Mouse (Mus musculus) neural tube, embryonic 13.5 days (tissue): Measurements from ENCODE around the gene Grik2. TPM values are rescaled to one million over a fixed set of nuclear protein-coding genes. Genes with fewer than 3 reads are reported as not detected.
A peak's percentile ranks its signal among the peaks of the same experiment; 100 is the strongest.
"Not testable (repeated sequence)": the region's sequence is repeated elsewhere in the genome, so short reads cannot be mapped to it uniquely, and the experiment has no call there.

Experiments
- ATAC-seq: fragments of 200-750 bp; cut with Nextera tagmentation; 2 replicates; pipeline ENCODE4 v1.8.0; 2017; ENCODE audit warnings: low read depth, mild to moderate bottlenecking, moderate TSS enrichment, moderate library complexity
- H3K27ac ChIP-seq: fragments of 300-500 bp; sonication (generic); replicated peaks from 2 replicates; pipeline ENCODE4 v1.5.1; 2015; ENCODE audit warnings: moderate library complexity, mild to moderate bottlenecking, inconsistent platforms
- H3K27me3 ChIP-seq: fragments of 300-500 bp; sonication (generic); 2 replicates; pipeline ENCODE4 v1.6.1; 2015; ENCODE audit warnings: mild to moderate bottlenecking, inconsistent platforms
- H3K36me3 ChIP-seq: fragments of 300-500 bp; sonication (generic); 2 replicates; pipeline ENCODE4 v1.6.1; 2015; ENCODE audit warnings: mild to moderate bottlenecking, inconsistent platforms
- H3K4me1 ChIP-seq: fragments of 300-500 bp; sonication (generic); replicated peaks from 2 replicates; pipeline ENCODE4 v1.6.1; 2015; ENCODE audit warnings: inconsistent platforms
- H3K4me2 ChIP-seq: fragments of 300-500 bp; sonication (generic); 2 replicates; pipeline ENCODE4 v1.6.1; 2015; ENCODE audit warnings: inconsistent platforms, mild to moderate bottlenecking, moderate library complexity
- H3K4me3 ChIP-seq: fragments of 300-500 bp; sonication (generic); 2 replicates; pipeline ENCODE4 v1.5.1; 2015; ENCODE audit warnings: mild to moderate bottlenecking, inconsistent platforms
- H3K9ac ChIP-seq: fragments of 300-500 bp; sonication (generic); 2 replicates; pipeline ENCODE4 v1.6.1; 2015; ENCODE audit warnings: moderate library complexity, mild to moderate bottlenecking, inconsistent platforms
- H3K9me3 ChIP-seq: fragments of 300-500 bp; sonication (generic); 2 replicates; pipeline ENCODE4 v1.6.1; 2016; ENCODE audit warnings: inconsistent platforms
- WGBS: fragments of 180-500 bp; shearing (Covaris S2); methylation state at CpG from one replicate; pipeline ENCODE4 v1.1.7; 2015; 5-methylcytosine and 5-hydroxymethylcytosine counted together
- polyA plus RNA-seq: library from polyadenylated mRNA; unstranded; fragments of >200 nt; fragmentation: Nextera tagmentation; extraction: Ambion mirVana; gene quantifications from 2 replicates; pipeline ENCODE4 v1.2.1, GENCODE M21; 2015

Gene Grik2
- polyA plus RNA-seq, 1 experiment from 2014 or later, result 28.6 TPM

GRCm38 (mm10) chr10:49453535-49453934 is 335.0 kb downstream of the Grik2 start:
- H3K9me3 ChIP-seq, result no peaks in the 10 kb centered on the region
- no peak overlapping the region for H3K9ac ChIP-seq

GRCm38 (mm10) chr10:49441369-49441768 is 347.2 kb downstream of the Grik2 start:
- H3K9ac ChIP-seq, result no peak overlapping the region
- no peak for ATAC-seq
- H3K4me2 ChIP-seq, result no peak overlapping the region
- 79% methylated on average over 1 of the region's 1 CpGs for WGBS
- no peak overlapping the region for H3K4me3 ChIP-seq
- H3K27me3 ChIP-seq, result no peaks in the 10 kb centered on the region
- H3K36me3 ChIP-seq, result no peaks in the 10 kb centered on the region
- no peaks in the 10 kb centered on the region; the same call in 1 of the 2 replicates for H3K4me1 ChIP-seq
- no peak overlapping the region for H3K27ac ChIP-seq
- H3K9me3 ChIP-seq, result no peaks in the 10 kb centered on the region

More at GRCm38 (mm10) chr10:49453535-49453934, 335.0 kb downstream of the Grik2 start:
- H3K27ac ChIP-seq, result no peak overlapping the region
- ATAC-seq, result peak; percentile 63; the same call in 1 of the 2 replicates
- H3K4me1 ChIP-seq, result no peaks in the 10 kb centered on the region
- no peak overlapping the region for H3K4me3 ChIP-seq
- H3K4me2 ChIP-seq, result no peak overlapping the region
- H3K36me3 ChIP-seq, result no peaks in the 10 kb centered on the region
- H3K27me3 ChIP-seq, result no peaks in the 10 kb centered on the region

GRCm38 (mm10) chr10:49437057-49437456 is 351.5 kb downstream of the Grik2 start:
- Histone ChIP-seq H3K9me3 (no peaks in the 10 kb centered on the region), H3K27ac (no peak overlapping the region), H3K4me3 (no peak overlapping the region), H3K27me3 (no peaks in the 10 kb centered on the region), H3K9ac (no peak overlapping the region), H3K4me2 (no peak overlapping the region), H3K36me3 (no peaks in the 10 kb centered on the region), H3K4me1 (no peaks in the 10 kb centered on the region; the same call in 1 of the 2 replicates)
- ATAC-seq, result no peak
- WGBS, result 51% methylated on average over 2 of the region's 2 CpGs

DNA sequence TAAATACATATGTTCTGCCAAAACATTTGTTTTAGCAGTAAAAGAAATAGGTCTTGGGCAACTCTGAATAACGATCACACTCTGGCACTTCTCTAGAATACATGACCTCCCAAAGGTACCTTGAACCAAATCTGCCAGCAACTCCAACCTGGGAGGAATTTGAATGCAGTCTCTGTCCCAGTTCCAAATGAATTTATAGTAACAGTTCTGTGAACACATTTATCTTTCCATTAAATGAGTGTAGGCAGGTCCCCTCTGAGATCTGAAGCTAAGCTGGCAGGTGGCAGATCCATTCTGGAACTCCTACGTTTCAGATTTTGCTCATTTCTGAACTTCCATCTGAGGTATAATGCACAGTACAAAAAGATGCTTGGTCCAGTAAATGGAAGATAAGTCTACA is 352.3 kb downstream of the Grik2 start:
- H3K27me3 ChIP-seq, result no peaks in the 10 kb centered on the region
- no peak overlapping the region for H3K4me3 ChIP-seq
- H3K36me3 ChIP-seq, result no peaks in the 10 kb centered on the region
- WGBS, result 77% methylated on average over 2 of the region's 2 CpGs
- no peaks in the 10 kb centered on the region; the same call in 1 of the 2 replicates for H3K4me1 ChIP-seq
- H3K9ac ChIP-seq, result no peak overlapping the region
- no peaks in the 10 kb centered on the region for H3K9me3 ChIP-seq
- no peak for ATAC-seq
- no peak overlapping the region for H3K27ac ChIP-seq
- no peak overlapping the region for H3K4me2 ChIP-seq

DNA sequence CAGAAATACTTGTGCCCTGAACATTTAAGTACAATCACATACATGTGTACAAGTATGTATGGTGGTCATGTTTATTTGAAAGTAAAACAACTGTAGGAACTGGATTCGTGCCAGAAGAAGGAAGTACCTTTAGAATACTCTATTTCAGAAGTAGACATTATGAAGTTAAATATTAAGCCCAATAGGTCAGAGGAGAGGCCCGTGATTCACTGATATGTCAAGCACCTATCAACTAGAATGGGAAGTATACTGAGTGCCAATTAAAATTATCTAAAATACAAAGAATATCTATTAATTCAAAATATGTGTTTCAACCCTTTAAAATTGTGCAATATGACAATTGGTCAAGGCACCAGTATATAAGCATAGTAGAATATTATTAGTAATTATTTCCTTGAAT is 355.7 kb downstream of the Grik2 start:
- Histone ChIP-seq H3K4me1 (no peaks in the 10 kb centered on the region; the same call in 1 of the 2 replicates), H3K27me3 (no peaks in the 10 kb centered on the region), H3K27ac (no peak overlapping the region), H3K9me3 (no peaks in the 10 kb centered on the region), H3K9ac (no peak overlapping the region), H3K36me3 (no peaks in the 10 kb centered on the region), H3K4me2 (no peak overlapping the region), H3K4me3 (no peak overlapping the region)
- WGBS, result 94% methylated on average over 2 of the region's 2 CpGs
- ATAC-seq, result no peak

DNA sequence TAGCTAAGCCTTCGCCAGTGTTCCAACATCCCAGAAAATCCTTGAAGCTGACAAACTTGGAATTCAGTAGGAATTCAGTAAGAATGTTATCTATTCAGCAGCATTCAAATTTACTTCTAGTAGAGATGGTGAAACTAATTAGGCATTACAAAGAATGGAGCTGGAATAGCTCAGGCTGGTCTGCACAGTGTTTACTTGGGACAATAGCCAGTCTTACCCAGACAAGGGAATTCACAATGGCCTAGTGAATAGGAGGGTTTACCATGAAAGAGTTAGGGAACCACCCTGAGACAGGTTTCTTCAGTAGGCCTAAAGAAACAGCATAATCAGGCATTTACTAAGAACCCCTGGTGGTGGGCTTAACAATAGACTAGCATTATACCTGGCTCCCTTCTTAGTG is 371.4 kb downstream of the Grik2 start:
- H3K36me3 ChIP-seq, H3K27me3 ChIP-seq, H3K4me3 ChIP-seq, H3K4me1 ChIP-seq, H3K4me2 ChIP-seq, ATAC-seq, H3K9me3 ChIP-seq, H3K9ac ChIP-seq, H3K27ac ChIP-seq: not testable (repeated sequence)
- WGBS, result 86% methylated on average over 1 of the region's 1 CpGs

- Histone ChIP-seq H3K27ac (no peak overlapping the region), H3K36me3 (no peaks in the 10 kb centered on the region), H3K9ac (no peak overlapping the region), H3K4me3 (no peak overlapping the region), H3K27me3 (no peaks in the 10 kb centered on the region), H3K4me1 (no peaks in the 10 kb centered on the region), H3K4me2 (no peak overlapping the region), H3K9me3 (no peaks in the 10 kb centered on the region)
- ATAC-seq, result no peak
- WGBS, result 60% methylated on average over 3 of the region's 3 CpGs
Measured at GRCm38 (mm10) chr10:49382996-49383395, 405.6 kb downstream of the Grik2 start.

DNA sequence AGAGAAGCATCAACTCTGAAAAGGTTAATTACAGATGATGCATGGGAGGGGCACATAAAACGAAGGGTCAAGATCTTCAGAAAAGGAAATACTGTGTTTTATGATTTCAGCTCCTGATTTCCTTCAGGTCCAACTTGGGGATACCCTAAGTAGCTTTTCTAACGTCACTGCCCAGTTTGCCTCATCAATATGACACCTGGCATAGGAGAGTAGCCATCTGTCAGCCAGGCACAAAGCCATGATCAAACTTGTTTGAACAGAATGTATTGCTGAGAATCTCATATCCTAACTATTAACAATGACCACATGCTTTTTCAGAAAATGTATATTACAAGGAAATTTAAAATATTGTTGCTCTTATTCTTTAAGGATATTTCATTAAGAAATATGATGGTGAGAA is 406.7 kb downstream of the Grik2 start:
- H3K9me3 ChIP-seq, result no peaks in the 10 kb centered on the region
- no peak overlapping the region for H3K4me2 ChIP-seq
- H3K9ac ChIP-seq, result no peak overlapping the region
- H3K27me3 ChIP-seq, result no peaks in the 10 kb centered on the region
- H3K4me1 ChIP-seq, result no peaks in the 10 kb centered on the region
- H3K27ac ChIP-seq, result no peak overlapping the region
- 60% methylated on average over 2 of the region's 2 CpGs for WGBS
- H3K36me3 ChIP-seq, result no peaks in the 10 kb centered on the region
- ATAC-seq, result no peak
- no peak overlapping the region for H3K4me3 ChIP-seq

GRCm38 (mm10) chr10:49368601-49369000 is 420.0 kb downstream of the Grik2 start:
- H3K27me3 ChIP-seq, result no peaks in the 10 kb centered on the region
- no peak overlapping the region for H3K9ac ChIP-seq
- no peaks in the 10 kb centered on the region for H3K4me1 ChIP-seq
- H3K4me3 ChIP-seq, result no peak overlapping the region
- H3K9me3 ChIP-seq, result no peaks in the 10 kb centered on the region
- no peak for ATAC-seq
- no peak overlapping the region for H3K4me2 ChIP-seq
- no peaks in the 10 kb centered on the region for H3K36me3 ChIP-seq
- H3K27ac ChIP-seq, result no peak overlapping the region
- WGBS, result 85% methylated on average over 2 of the region's 2 CpGs

DNA sequence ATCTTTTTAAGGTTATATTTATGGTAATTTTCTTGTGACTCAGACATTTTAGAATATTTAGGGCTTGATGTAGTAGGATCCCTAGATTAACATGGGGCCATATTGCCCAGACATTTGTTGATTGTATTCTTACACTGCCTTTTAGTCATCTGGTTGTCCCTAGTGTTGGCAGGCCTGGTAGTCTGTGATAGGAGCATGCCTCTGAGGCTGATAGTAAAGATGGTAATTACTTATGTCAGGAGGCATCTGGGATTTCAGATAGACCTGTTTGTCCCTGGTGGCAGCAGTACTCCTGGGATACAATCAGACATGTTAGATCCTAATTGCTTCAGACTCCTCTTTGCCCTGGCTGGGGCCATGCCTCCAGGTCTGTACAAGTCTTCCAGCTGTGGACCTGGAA is 423.3 kb downstream of the Grik2 start:
- Histone ChIP-seq H3K36me3 (no peaks in the 10 kb centered on the region), H3K4me3 (no peak overlapping the region), H3K4me2 (no peak overlapping the region), H3K27ac (no peak overlapping the region), H3K9ac (no peak overlapping the region), H3K4me1 (no peaks in the 10 kb centered on the region), H3K27me3 (no peaks in the 10 kb centered on the region), H3K9me3 (no peaks in the 10 kb centered on the region)
- ATAC-seq, result no peak

- Histone ChIP-seq H3K27me3 (no peaks in the 10 kb centered on the region), H3K9me3 (no peaks in the 10 kb centered on the region), H3K4me1 (peaks cover 6% of the 10 kb centered on the region; the same call in 1 of the 2 replicates), H3K27ac (no peak overlapping the region), H3K9ac (no peak overlapping the region), H3K36me3 (no peaks in the 10 kb centered on the region), H3K4me3 (no peak overlapping the region), H3K4me2 (no peak overlapping the region)
- peak; percentile 90 for ATAC-seq
Measured at GRCm38 (mm10) chr10:49322413-49322812, 466.2 kb downstream of the Grik2 start.

DNA sequence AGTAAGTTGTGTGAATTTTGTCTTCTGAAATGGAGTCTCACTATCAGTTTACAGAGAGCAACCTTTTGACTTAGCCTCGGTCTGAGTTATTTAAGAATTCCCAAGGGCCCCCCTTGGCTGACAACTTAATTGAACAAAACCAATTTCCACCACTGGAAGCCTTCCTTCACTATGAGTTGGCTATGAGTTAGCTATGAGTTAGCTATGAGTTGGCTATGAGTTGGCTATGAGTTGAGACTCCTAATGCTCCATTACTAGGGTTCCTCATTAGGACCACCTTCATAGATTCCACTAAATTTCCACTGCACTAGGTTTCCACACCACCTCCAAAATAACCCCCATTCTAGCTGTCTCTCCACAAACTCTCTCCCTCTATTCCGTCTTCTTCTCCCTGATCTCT is 468.7 kb downstream of the Grik2 start:
- Histone ChIP-seq H3K27ac (no peak overlapping the region), H3K27me3 (no peaks in the 10 kb centered on the region), H3K9ac (no peak overlapping the region), H3K36me3 (no peaks in the 10 kb centered on the region), H3K4me3 (no peak overlapping the region), H3K9me3 (no peaks in the 10 kb centered on the region), H3K4me2 (no peak overlapping the region), H3K4me1 (peaks cover 4% of the 10 kb centered on the region; the same call in 1 of the 2 replicates)
- ATAC-seq, result no peak
- WGBS, result 80% methylated on average over 2 of the region's 2 CpGs

GRCm38 (mm10) chr10:49256247-49256939 is 532.2 kb downstream of the Grik2 start:
- Histone ChIP-seq H3K4me3 (no peak overlapping the region), H3K9me3 (no peaks in the 10 kb centered on the region), H3K27me3 (no peaks in the 10 kb centered on the region), H3K36me3 (no peaks in the 10 kb centered on the region), H3K9ac (no peak overlapping the region), H3K27ac (peak overlapping the region; percentile 80), H3K4me1 (peaks cover 7% of the 10 kb centered on the region), H3K4me2 (peak overlapping the region; percentile 27; the same call in 1 of the 2 replicates)
- peak; percentile 92 for ATAC-seq
- 7% methylated on average over 2 of the region's 2 CpGs for WGBS
